Mouse (Mus musculus) spleen, adult 10 weeks (tissue): ENCODE data around the gene Magea3. TPM values are rescaled to one million over a fixed set of nuclear protein-coding genes. Genes with fewer than 3 reads are reported as not detected.

Experiments
- polyA plus RNA-seq: library from polyadenylated mRNA; stranded (reverse); fragments of 350-450 nt; fragmentation: Illumina TruSeq; extraction: RNeasy Lipid Tissue Mini Kit (QIAGEN cat#74804); gene quantifications from one replicate; pipeline ENCODE4 v1.2.3, GENCODE M21; 2015; ENCODE audit warnings: low replicate concordance; ENCODE audit not compliant: insufficient read depth

Gene Magea3
- polyA plus RNA-seq = not detected

DNA sequence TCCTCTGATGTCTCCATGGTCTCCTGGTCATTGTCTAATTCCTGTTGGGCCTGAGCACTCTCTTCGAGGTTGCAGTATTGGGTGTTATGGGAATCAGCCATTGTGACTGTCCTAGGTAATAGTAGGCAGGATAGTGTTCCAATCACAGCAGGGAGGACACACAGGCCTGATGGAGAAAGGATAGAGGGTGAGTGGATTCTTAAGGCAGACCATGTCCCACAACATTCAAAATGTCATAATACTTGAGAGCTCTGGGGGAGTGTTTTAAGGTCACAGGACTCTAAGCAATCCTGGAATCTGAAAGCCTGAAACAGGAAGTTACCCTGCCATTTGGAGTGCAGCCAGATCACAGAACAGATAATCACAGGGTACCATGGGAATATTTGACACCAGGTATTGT, at the start of gene Magea3:
Gene Magea3 (minus strand): TSS at position 101 of the 400 bp plus-strand sequence.

GRCm38 (mm10) chrX:154995750-154996149, 46.4 kb upstream of the Magea3 start, which contains the start of gene Magea8:
TSS of gene Magea8 (minus strand) at chrX:154995850.

GRCm38 (mm10) chrX:154935887-154936286, 13.4 kb downstream of the Magea3 start, which contains the start of gene Magea6:
TSS of gene Magea6 (minus strand) at chrX:154935987.

Other genes starting within 250 kb of the Magea3 start
- gene Cldn34b1, start 59.2 kb downstream of the Magea3 start, polyA plus RNA-seq = not detected
- not detected for gene Magea6, start 13.5 kb downstream of the Magea3 start, polyA plus RNA-seq
- gene Magea8, start 46.3 kb upstream of the Magea3 start, polyA plus RNA-seq = not detected
- not detected for gene Magea5, start 113.6 kb upstream of the Magea3 start, polyA plus RNA-seq
- not detected for gene Magea1, start 140.3 kb upstream of the Magea3 start, polyA plus RNA-seq
- gene Magea2, start 144.2 kb upstream of the Magea3 start, polyA plus RNA-seq = not detected
- gene Cldn34b2, start 178.9 kb upstream of the Magea3 start, polyA plus RNA-seq = 0.23 TPM